Mouse (Mus musculus) liver, embryonic 12.5 days (tissue): ENCODE results near the gene Dnm2. TPM values are rescaled to one million over a fixed set of nuclear protein-coding genes. Genes with fewer than 3 reads are reported as not detected.

Experiments used
- ATAC-seq: fragments of 200-750 bp; cut with Nextera tagmentation; 2 replicates; pipeline ENCODE4 v1.8.0; 2017; ENCODE audit warnings: moderate number of reproducible peaks, mild to moderate bottlenecking, moderate library complexity
- H3K27ac ChIP-seq: fragments of 300-500 bp; sonication (generic); 2 replicates; pipeline ENCODE4 v1.5.1; 2016; ENCODE audit warnings: mild to moderate bottlenecking
- H3K27me3 ChIP-seq: fragments of 300-500 bp; sonication (generic); replicated peaks from 2 replicates; pipeline ENCODE4 v1.6.1; 2016; ENCODE audit warnings: mild to moderate bottlenecking, moderate library complexity
- H3K36me3 ChIP-seq: fragments of 300-500 bp; sonication (generic); 2 replicates; pipeline ENCODE4 v1.6.1; 2016; ENCODE audit warnings: mild to moderate bottlenecking, moderate library complexity
- H3K4me1 ChIP-seq: fragments of 300-500 bp; sonication (generic); 2 replicates; pipeline ENCODE4 v1.6.1; 2016
- H3K4me2 ChIP-seq: fragments of 300-500 bp; sonication (generic); 2 replicates; pipeline ENCODE4 v1.6.1; 2016; ENCODE audit warnings: mild to moderate bottlenecking, moderate library complexity
- H3K4me3 ChIP-seq: fragments of 300-500 bp; sonication (generic); 2 replicates; pipeline ENCODE4 v1.5.1; 2016; ENCODE audit warnings: mild to moderate bottlenecking, moderate library complexity
- H3K9ac ChIP-seq: fragments of 300-500 bp; sonication (generic); 2 replicates; pipeline ENCODE4 v1.6.1; 2016; ENCODE audit warnings: mild to moderate bottlenecking, moderate library complexity
- H3K9me3 ChIP-seq: fragments of 300-500 bp; sonication (generic); replicated peaks from 2 replicates; pipeline ENCODE4 v1.6.1; 2016; ENCODE audit warnings: mild to moderate bottlenecking, moderate library complexity
- WGBS: fragments of 180-500 bp; shearing (Covaris S2); methylation state at CpG from one replicate; pipeline ENCODE4 v1.1.7; 2016; ENCODE audit not compliant: insufficient replicate concordance; 5-methylcytosine and 5-hydroxymethylcytosine counted together
- polyA plus RNA-seq: library from polyadenylated mRNA; unstranded; fragments of >200 nt; fragmentation: Nextera tagmentation; extraction: Ambion mirVana; gene quantifications from 2 replicates; pipeline ENCODE4 v1.2.1, GENCODE M21; 2016

The Dnm2 gene
- polyA plus RNA-seq, result 72.2 and 75.5 TPM in 2 replicates

DNA sequence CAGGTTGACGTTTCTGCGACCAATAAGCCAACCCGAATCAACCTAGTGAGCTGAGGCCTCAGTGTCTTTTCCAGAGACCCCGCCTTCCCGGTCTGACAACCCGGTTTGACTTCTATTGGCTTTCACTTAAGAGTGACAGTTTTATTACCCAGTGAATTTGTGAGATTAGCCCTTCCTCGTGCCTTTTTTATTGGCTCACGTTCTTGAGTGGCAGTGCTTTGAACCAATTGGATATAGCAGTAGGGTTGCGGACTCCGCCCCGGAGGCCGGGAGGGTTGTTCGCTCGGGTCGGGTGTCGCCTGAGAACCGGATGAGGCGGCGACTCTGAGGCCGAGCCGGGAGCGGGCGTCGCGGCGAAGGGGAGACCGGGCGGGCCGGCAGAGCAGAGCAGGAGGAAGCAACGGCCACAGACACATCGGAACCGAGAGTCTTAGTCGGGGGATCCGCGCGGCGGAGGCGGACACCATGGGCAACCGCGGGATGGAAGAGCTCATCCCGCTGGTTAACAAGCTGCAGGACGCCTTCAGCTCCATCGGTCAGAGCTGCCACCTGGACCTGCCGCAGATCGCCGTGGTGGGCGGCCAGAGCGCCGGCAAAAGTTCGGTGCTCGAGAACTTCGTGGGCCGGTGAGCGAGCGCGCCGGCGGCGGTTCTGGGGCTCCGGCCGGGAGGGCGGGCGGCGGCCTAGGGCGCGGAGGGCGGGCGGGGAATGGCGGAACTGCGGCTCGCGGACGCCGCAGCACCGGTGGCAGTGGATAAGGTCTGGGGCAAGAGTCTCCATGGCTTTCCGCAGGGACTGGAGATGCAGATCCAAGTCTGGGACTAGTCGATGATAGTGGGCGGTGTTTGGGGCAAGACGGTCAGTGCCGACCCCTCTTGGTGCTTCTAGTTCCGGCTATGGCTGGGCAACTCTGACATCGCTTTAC lies at the start of gene Dnm2:
Gene Dnm2, plus strand, starts transcription at position 278 of the 925 bp plus-strand sequence.
- WGBS, result under 1% methylated on average over 80 of the region's 82 CpGs
- H3K9me3 ChIP-seq, result no peaks in the 10 kb centered on the region
- H3K4me3 ChIP-seq, result peak within 1 kb of the TSS; percentile 79
- peaks cover 59% of the 10 kb centered on the region for H3K4me1 ChIP-seq
- peak within 1 kb of the TSS; percentile 93 for H3K9ac ChIP-seq
- ATAC-seq, result peak; percentile 97
- H3K36me3 ChIP-seq, result peaks cover 30% of the 10 kb centered on the region
- H3K27me3 ChIP-seq, result no peaks in the 10 kb centered on the region
- H3K4me2 ChIP-seq, result peak within 1 kb of the TSS; percentile 91
- peak within 1 kb of the TSS; percentile 92 for H3K27ac ChIP-seq

DNA sequence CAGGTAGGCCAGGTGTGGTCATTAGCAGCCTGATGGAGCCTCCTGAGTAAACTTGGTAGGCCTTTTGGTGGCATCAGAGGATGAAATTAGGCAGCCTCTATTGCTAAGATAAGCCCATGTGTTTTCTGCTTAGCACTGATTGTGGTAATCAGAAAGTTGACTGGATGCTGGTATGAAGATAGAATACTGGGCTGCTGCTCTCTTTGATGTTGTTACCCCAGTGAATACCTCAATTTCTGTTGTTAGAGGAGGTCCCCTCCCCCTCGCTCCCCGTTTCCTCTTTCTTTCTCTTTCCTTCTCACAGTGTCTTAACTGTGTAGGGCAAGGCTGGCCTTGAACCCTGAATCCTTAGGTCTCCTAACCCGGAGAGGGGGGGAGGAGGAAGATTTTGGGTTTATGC lies 45.5 kb upstream of the Dnm2 start:
- peaks cover 64% of the 10 kb centered on the region for H3K4me1 ChIP-seq

DNA sequence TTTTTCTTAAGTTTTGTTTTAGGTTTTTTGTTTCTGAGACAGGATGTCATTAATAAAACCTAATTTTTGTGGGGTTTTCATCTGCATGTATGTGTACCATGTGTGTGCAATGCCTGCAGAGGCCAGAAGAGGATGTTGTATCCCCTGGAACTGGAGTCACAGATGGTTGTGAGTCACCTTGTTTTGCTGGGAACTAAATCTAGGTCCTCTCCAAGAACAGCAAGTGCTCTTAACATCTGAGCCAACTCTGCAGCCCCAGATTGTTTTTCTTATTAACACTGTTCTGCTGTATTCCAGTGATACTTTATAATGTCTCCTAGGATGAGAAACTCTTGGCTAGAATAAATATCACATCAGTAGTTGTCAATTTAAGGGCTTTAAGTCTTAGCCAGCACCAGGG lies 43.8 kb upstream of the Dnm2 start:
- Histone ChIP-seq H3K27me3 (no peaks in the 10 kb centered on the region), H3K4me2 (no peak overlapping the region), H3K4me1 (peaks cover 73% of the 10 kb centered on the region), H3K27ac (no peak overlapping the region), H3K9me3 (no peaks in the 10 kb centered on the region), H3K4me3 (no peak overlapping the region), H3K9ac (no peak overlapping the region), H3K36me3 (peaks cover 43% of the 10 kb centered on the region)
- ATAC-seq, result no peak

More for the DNA sequence above, 45.5 kb upstream of the Dnm2 start:
- Histone ChIP-seq H3K27me3 (no peaks in the 10 kb centered on the region), H3K9me3 (no peaks in the 10 kb centered on the region), H3K9ac (peak overlapping the region; percentile 27; the same call in 1 of the 2 replicates), H3K4me3 (no peak overlapping the region), H3K4me2 (peak overlapping the region; percentile 34), H3K36me3 (peaks cover 42% of the 10 kb centered on the region), H3K27ac (0 out of 2 replicates have a peak overlapping the region, but pooled peaks have one; percentile 4)
- 39% methylated on average over 3 of the region's 3 CpGs for WGBS
- ATAC-seq, result peak; percentile 76

DNA sequence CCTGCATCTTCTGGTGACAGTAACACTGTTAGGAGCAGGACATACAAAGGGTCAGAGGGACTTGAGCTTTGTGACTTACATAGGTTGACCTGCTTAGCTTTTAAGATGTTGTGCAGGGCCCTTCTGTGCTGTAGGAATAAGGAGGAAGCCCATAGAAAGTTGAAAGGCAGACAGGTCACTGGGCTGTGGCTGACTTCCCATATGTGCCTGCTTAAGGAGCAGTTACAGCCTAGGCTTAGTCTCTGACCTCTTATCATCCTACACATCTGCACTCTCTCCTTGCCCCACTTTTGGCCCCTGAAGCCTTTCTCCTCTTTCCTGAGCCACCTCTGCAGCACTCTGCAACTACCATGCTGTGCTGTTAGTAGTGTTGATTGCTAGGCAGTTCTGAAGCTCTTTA lies 40.7 kb upstream of the Dnm2 start:
- Histone ChIP-seq H3K4me3 (no peak overlapping the region), H3K9ac (no peak overlapping the region), H3K27ac (peak overlapping the region; percentile 37; the same call in 1 of the 2 replicates), H3K36me3 (peaks cover 61% of the 10 kb centered on the region), H3K27me3 (no peaks in the 10 kb centered on the region), H3K4me2 (no peak overlapping the region), H3K9me3 (no peaks in the 10 kb centered on the region), H3K4me1 (peaks cover 58% of the 10 kb centered on the region)
- ATAC-seq, result peak; percentile 42; the same call in 1 of the 2 replicates

GRCm38 (mm10) chr9:21392646-21393175 lies 32.0 kb upstream of the Dnm2 start:
- no peak overlapping the region for H3K9ac ChIP-seq
- 84% methylated on average over 10 of the region's 10 CpGs for WGBS
- peaks cover 97% of the 10 kb centered on the region for H3K36me3 ChIP-seq
- ATAC-seq, result no peak
- no peak overlapping the region for H3K27ac ChIP-seq
- no peaks in the 10 kb centered on the region for H3K4me1 ChIP-seq
- H3K4me2 ChIP-seq, result no peak overlapping the region
- H3K27me3 ChIP-seq, result no peaks in the 10 kb centered on the region
- no peak overlapping the region for H3K4me3 ChIP-seq
- no peaks in the 10 kb centered on the region for H3K9me3 ChIP-seq

GRCm38 (mm10) chr9:21395692-21396091 lies 29.0 kb upstream of the Dnm2 start:
- no peak overlapping the region for H3K9ac ChIP-seq
- H3K4me3 ChIP-seq, result no peak overlapping the region
- H3K27me3 ChIP-seq, result no peaks in the 10 kb centered on the region
- no peaks in the 10 kb centered on the region for H3K4me1 ChIP-seq
- no peak overlapping the region for H3K4me2 ChIP-seq
- H3K36me3 ChIP-seq, result peaks cover 98% of the 10 kb centered on the region
- no peak overlapping the region for H3K27ac ChIP-seq
- no peak for ATAC-seq
- no peaks in the 10 kb centered on the region for H3K9me3 ChIP-seq
- 79% methylated on average over 3 of the region's 3 CpGs for WGBS

GRCm38 (mm10) chr9:21397170-21397569 lies 27.5 kb upstream of the Dnm2 start:
- no peaks in the 10 kb centered on the region for H3K9me3 ChIP-seq
- no peak overlapping the region for H3K4me3 ChIP-seq
- no peak overlapping the region for H3K4me2 ChIP-seq
- H3K4me1 ChIP-seq, result no peaks in the 10 kb centered on the region
- H3K27ac ChIP-seq, result no peak overlapping the region
- no peaks in the 10 kb centered on the region for H3K27me3 ChIP-seq
- 88% methylated on average over 3 of the region's 3 CpGs for whole genome bisulfite sequencing
- peaks cover 97% of the 10 kb centered on the region for H3K36me3 ChIP-seq
- no peak for ATAC-seq
- no peak overlapping the region for H3K9ac ChIP-seq

DNA sequence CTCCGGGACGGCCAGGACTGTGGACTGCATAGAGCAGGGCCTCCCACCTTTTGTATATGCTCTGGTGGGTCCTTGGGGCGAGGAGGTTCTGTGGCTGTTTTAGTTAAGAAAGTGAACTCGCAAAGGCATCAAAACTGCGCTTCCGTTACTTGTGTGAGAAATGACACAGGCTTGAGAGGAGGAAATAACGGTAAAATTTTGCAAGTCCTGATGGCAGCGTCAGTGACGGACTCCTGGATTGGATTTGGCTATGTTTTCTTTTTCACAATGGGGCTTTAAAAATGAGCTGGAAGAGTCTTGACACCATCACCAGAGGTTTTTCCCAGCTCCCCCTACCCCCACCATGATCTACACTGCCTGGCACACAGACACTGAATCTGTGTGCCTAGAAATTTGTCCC lies 23.7 kb upstream of the Dnm2 start:
- no peak for ATAC-seq
- no peak overlapping the region for H3K4me2 ChIP-seq
- peaks cover 97% of the 10 kb centered on the region for H3K36me3 ChIP-seq
- no peaks in the 10 kb centered on the region for H3K4me1 ChIP-seq
- H3K9ac ChIP-seq, result no peak overlapping the region
- WGBS, result 85% methylated on average over 9 of the region's 9 CpGs
- H3K27me3 ChIP-seq, result no peaks in the 10 kb centered on the region
- no peak overlapping the region for H3K27ac ChIP-seq
- no peaks in the 10 kb centered on the region for H3K9me3 ChIP-seq
- no peak overlapping the region for H3K4me3 ChIP-seq

DNA sequence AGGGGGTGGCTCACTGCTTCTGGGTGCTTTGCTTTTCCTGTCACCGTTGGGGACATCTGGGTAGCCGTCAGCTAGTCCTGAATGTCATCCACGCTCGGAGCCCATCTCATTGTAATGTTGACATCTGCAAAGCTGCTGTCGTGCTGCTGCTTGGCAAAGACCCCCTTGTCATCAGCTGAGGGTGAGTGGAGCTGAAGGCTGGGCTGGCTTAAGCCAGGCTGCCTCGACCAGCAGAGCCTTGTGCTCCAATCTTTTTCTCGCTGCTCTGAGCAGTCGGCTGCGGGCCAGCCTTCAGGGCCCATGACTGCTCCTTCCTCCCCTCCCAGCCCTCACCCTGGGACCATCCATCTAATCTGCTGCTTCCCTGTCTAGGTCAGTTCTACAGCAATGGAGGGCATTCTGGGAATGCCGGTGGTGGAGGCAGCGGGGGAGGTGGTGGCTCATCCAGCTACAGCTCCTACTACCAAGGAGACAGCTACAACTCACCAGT lies 21.9 kb upstream of the Dnm2 start:
- no peak for ATAC-seq
- H3K4me3 ChIP-seq, result no peak overlapping the region
- 83% methylated on average over 11 of the region's 11 CpGs for WGBS

DNA sequence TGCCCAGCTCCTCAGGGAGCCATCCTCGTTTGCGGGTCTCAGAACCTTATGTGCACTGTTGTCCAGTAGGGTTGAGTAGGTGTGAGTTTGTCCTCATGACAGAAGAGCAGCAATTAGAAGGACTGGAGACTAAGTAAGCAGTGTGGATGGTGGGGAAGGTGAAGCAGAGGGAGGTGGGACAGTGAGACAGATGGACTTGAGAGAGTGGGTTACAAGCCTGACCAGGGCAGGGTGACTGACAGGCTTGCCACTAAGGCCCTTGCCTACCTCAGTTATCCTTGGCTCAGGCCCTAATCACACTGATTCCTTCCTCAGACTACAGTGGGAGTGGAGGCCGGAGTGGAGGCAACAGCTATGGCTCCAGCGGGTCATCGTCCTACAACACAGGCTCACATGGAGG lies 21.0 kb upstream of the Dnm2 start:
- no peaks in the 10 kb centered on the region for H3K4me1 ChIP-seq
- H3K27ac ChIP-seq, result no peak overlapping the region
- 89% methylated on average over 5 of the region's 5 CpGs for WGBS
- H3K36me3 ChIP-seq, result peaks cover 81% of the 10 kb centered on the region
- H3K27me3 ChIP-seq, result no peaks in the 10 kb centered on the region
- H3K4me3 ChIP-seq, result no peak overlapping the region
- no peak overlapping the region for H3K4me2 ChIP-seq
- no peak overlapping the region for H3K9ac ChIP-seq
- ATAC-seq, result peak; percentile 6; the same call in 1 of the 2 replicates
- H3K9me3 ChIP-seq, result no peaks in the 10 kb centered on the region

More for the DNA sequence above, 21.9 kb upstream of the Dnm2 start:
- Histone ChIP-seq H3K9ac (no peak overlapping the region), H3K27ac (no peak overlapping the region), H3K4me1 (no peaks in the 10 kb centered on the region), H3K27me3 (no peaks in the 10 kb centered on the region), H3K36me3 (peaks cover 90% of the 10 kb centered on the region), H3K9me3 (no peaks in the 10 kb centered on the region), H3K4me2 (no peak overlapping the region)

DNA sequence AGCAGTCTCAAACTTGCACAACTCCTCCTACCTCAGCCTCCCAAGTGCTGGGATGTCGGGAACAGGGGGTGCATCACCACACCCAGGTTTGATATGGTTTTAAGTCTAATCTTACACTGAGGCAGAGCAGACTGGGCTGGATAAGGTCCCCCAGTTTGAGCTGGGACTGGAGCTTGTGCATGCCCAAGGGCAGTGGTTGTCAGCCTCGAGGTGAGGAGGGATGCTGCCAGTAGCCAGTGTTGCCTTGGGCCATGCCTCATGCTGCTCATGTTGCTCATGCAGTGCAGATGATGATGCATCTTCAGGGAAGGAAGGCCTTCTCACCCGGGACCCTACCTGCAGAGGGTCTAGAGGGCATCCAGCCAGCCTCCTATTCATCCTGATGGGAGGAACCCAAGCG lies 19.2 kb upstream of the Dnm2 start:
- no peak overlapping the region for H3K4me3 ChIP-seq
- WGBS, result 80% methylated on average over 4 of the region's 4 CpGs
- no peaks in the 10 kb centered on the region for H3K27me3 ChIP-seq
- no peak for ATAC-seq
- H3K4me1 ChIP-seq, result no peaks in the 10 kb centered on the region
- no peak overlapping the region for H3K27ac ChIP-seq
- H3K36me3 ChIP-seq, result peaks cover 63% of the 10 kb centered on the region
- H3K4me2 ChIP-seq, result no peak overlapping the region
- H3K9me3 ChIP-seq, result no peaks in the 10 kb centered on the region
- no peak overlapping the region for H3K9ac ChIP-seq

DNA sequence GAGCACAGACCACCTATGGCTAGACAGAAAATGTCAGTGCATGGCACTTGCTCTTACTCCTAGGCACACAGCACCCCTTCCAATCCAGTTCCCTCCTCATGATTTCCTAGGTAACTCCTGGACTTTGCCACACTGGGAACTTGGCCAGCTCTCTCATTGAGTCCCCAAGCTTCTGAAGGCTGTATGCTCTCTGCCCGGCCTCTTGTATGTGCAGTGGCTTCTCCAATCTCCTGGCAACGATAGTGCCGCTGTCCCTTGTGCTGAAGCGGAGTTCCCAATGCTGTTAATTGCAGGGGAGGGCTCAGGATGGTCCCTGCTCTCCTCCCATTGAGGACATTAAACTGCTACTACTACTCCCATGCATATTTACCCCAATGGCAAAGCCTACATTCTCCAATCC lies 16.8 kb upstream of the Dnm2 start:
- no peak for ATAC-seq
- Histone ChIP-seq H3K27ac (no peak overlapping the region), H3K4me2 (no peak overlapping the region), H3K27me3 (no peaks in the 10 kb centered on the region), H3K4me1 (peaks cover 18% of the 10 kb centered on the region), H3K9ac (no peak overlapping the region), H3K4me3 (no peak overlapping the region), H3K36me3 (peaks cover 40% of the 10 kb centered on the region), H3K9me3 (no peaks in the 10 kb centered on the region)
- WGBS, result 31% methylated on average over 4 of the region's 4 CpGs
